Mouse (Mus musculus) adipocyte (in vitro differentiated cells): ENCODE measurements at regions not wholly inside any gene's neighbourhood (a gene's known extent, or its start where the extent isn't known, plus 50 kb on each side); places are given as distances from the start of the nearest gene placed in this dataset.

ENCODE experiments used
- DNase-seq: peaks from one replicate; pipeline ENCODE4 v3.0.0-alpha.2; 2016; ENCODE audit warnings: low spot score

DNA sequence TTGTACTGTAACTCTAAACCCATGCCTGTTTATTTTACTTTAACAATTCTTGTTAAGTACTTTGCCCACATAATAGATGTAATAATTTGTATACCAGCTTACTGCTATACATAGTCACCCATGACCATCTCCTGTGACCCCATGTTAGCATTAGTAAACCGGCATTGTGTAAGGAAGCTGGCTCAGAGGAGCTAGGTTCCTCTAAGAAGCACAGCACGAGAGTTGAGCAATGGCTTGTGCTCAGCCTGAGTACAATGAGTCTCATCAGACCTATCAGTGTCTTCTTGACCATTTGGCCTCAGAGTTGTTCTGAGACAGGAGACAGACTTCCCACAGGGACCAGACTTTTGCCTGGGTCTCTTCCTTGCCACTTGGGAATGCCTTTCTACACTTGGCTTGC, 279.6 kb downstream of the Maf start:
- no peak for DNase-seq

GRCm38 (mm10) chr8:115427490-115427889, 280.1 kb downstream of the Maf start:
- DNase-seq = no peak

- no peak for DNase-seq
These were observed 281.1 kb downstream of the Maf start for GRCm38 (mm10) chr8:115426543-115426942.

GRCm38 (mm10) chr8:115425360-115425759, 282.2 kb downstream of the Maf start:
- no peak for DNase-seq

DNA sequence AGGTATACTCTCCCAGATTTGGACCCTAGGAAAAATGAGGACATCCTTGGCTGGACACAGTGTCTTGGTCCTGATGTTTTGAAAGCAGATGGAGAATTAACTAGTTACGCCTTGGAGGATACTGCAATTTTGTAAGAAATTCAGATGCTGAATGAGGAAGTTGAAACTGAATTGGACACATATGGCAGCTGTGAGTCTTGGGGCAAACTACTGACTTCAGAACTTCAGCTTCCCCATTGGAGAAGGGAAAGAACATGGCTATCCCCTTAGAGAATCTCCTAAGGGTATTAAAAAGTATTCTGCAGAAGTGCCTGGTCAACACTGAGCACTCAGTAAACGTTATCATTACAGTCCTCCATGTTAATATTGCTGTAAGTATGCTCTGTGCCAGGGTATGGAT, 283.9 kb downstream of the Maf start:
- no peak for DNase-seq

DNA sequence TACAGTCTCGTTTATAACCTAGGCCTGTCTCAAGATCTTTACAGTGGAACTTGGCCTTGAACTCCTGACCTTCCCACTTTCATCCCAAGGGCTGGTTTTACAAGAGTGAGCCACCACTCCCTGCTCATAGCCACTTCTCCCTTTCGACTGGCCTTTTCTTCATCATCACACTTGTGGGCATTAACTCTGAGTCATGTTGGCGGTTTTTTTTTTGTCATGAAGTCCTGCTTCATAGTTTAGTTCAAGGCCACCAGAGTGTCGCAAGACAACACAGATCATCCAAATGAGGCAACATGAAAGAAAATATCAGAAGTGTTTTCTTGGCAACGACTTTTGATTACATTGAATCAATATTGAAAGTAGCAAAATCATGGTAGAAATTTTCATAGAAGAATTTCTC, 284.5 kb downstream of the Maf start:
- no peak for DNase-seq

GRCm38 (mm10) chr8:115420536-115420935, 287.1 kb downstream of the Maf start:
- no peak for DNase-seq

GRCm38 (mm10) chr8:115420131-115420530, 287.5 kb downstream of the Maf start:
- DNase-seq = no peak

- DNase-seq = no peak
These were observed 289.5 kb downstream of the Maf start for GRCm38 (mm10) chr8:115418056-115418455.

DNA sequence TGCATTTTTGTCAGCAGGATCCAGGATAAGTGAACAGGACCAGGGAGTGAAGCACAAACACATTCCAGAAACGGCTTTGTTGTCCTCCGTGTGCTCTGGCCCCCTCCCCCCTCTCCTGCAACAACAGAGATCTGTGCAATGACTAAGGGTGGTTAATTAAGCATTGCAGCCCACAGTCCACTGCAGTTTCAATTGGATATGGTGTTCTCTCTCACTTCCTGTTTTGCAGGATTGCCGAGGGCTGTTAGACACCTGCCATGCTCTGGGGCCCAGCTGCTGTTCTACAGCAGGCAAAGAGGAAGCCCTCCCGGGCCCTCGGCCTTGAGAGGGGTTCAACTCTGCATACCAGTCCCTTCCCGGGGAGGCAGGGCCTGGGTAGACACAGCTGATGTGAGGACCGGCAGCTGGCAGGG, 293.5 kb downstream of the Maf start:
- DNase-seq = no peak

- DNase-seq = no peak
These were observed 295.8 kb downstream of the Maf start for GRCm38 (mm10) chr8:115411756-115412155.

GRCm38 (mm10) chr8:115411061-115411460, 296.5 kb downstream of the Maf start:
- DNase-seq = no peak

DNA sequence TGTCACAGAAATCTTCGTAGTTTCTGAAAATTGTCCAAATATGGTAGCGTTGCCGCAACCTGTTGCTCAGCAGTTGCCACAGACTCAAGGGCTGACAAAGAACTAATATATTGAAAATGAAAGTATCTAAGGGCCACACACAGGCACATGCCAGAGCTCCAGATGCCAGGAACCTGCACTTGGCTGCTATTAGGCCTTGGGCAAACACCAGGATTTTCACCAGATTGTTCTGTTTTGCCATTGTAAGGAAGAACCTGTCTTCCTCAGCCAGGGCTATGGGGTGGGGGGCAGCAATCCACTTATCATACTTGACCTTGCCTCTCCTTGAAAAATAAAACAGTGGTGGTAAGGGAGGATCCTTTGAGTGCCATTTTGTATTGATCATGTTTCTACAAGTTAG, 297.4 kb downstream of the Maf start:
- no peak for DNase-seq

- DNase-seq = no peak
These were observed 300.1 kb downstream of the Maf start for GRCm38 (mm10) chr8:115407535-115407934.

DNA sequence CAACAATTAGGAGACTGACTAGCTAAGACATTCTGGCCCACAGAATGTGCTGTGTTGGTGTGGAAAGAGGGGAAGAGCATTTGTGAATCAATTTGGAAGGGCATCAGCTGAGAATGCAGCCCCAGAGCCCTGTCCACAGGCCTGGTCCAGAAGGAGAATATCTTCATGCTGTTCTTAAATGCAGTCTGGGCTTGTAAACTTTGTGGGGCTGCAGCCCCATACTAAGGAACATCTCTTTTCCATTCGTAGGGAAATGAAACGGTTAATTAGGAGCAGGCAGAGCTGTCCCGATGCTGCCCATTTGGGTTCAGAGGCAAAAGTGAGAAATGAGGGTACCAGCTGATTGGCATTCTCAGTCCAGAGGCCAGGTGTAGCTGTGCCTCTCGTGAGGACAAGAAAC, 304.0 kb downstream of the Maf start:
- no peak for DNase-seq

DNA sequence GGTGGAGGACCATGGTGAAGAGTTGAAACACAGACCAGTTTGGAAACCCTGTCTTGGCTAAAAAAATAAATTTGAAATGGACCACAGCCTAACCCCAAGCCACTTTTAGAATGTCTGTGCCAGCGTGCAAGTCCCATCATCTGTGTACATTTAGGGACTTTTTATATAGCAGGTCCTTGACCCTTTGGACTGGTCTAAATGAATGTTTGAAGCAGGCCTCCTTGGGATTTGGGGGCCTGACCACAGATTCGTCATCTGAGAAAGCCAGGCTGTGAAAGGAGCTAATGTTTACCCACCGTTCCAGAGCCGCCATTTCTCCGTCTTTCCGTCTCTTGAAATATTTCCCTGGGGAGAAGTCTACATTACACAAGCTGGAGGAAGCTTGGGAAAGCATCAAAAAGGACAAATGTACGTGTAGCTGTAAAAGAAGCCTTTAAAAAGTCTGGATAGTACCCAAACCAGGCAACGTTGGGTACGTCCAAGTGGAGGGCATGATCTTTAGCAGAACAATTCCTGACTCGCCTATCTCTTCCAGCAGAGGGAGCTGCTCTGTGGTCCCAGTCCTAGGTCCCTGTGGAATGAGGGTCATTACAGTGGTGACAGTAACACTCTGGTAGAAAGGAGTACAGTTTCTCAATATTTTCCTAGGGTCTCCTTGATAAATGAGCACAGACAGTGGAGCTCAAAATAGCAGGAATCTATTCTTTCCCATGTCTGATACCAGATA, 305.0 kb downstream of the Maf start:
- DNase-seq = no peak
